Mouse (Mus musculus): ENCODE measurements at regions not wholly inside any gene's neighbourhood (a gene's known extent, or its start where the extent isn't known, plus 50 kb on each side); places are given as distances from the start of the nearest gene placed in this dataset.

DNA sequence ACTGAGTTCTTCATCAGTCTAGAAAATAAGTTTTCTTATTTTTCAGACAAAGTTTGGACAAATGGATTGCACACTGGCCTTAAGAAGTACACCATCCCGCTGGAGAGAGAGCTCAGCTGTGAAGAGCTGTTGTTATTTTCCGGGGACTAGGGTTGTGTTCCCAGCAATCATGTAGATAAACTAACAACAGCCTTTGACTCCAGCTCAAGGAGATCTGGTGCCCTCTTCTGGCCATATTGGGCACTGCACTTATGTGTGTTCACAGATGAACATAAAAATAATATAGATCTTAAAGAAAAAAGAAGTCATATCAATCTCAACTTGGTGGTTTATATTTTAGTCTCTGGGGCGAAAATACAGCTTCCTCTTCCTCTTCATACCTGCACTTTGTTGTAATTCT lies 633.0 kb downstream of the Dok5 start:
- intact Hi-C loops (cut with DNase I) = no loop called here
- DNase-seq = no peak

GRCm38 (mm10) chr2:171363381-171363780 lies 631.8 kb downstream of the Dok5 start:
- DNase-seq = no peak
- intact Hi-C loops (cut with DNase I) = no loop called here

DNA sequence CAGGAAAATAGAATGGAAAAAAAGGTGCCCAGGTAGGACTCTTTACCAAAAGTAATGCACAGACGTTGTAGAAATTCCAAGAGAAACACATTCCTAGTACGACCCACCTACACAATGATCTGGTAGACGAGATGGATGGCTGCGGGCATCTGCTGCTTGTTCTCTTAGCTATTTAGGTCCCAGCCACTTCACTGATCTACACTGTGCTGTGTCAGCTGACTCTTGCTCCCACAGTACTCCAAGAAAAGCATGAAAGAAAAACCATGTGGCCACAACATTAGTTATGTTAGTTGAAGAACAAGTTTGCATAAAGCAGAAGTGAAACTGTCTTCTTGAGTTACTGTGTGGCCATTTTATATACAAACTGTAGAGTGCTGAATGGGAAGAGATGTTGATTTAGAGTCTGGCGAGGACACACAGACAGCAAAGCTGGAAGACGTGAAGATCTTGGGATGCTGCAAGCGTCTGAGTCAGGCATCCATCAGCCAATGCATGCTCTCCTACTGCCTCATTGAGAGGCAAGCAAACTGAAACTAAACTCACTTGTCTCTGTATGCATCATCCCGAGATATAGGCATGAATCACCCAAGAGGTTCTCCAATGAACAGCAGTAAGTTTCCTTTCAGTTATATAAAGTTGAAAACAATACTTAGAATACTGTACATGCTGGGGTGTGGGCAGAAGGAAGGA lies 626.6 kb downstream of the Dok5 start:
- no peak for DNase-seq
- intact Hi-C loops (cut with DNase I) = no loop called here

GRCm38 (mm10) chr2:171348156-171348555 lies 616.5 kb downstream of the Dok5 start:
- DNase-seq = no peak
- intact Hi-C loops (cut with DNase I) = no loop called here

GRCm38 (mm10) chr2:171333816-171334757 lies 602.5 kb downstream of the Dok5 start:
- intact Hi-C loops (cut with DNase I) = no loop called here
- no peak for DNase-seq

- intact Hi-C loops (cut with DNase I) = no loop called here
- DNase-seq = no peak
Observed at GRCm38 (mm10) chr2:171332826-171333225, 601.2 kb downstream of the Dok5 start.

DNA sequence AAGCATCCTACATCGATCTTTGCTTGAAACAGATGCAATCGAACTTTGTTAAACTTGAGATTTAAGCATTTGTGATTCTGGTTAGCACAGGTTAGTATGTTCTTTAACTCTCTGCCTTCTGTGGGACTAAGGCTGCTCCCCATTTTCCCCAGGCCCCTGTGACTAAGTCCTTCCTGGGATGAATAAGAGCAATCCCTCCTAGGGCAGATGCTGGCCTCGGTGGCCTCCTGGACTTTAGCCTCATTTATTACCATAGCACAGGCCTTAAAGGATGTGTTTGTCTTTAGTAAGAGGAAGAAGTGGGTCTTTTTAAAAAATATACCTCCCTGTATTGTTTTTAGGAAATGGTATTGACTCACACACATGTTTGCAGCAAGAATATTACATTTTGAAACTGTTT lies 599.9 kb downstream of the Dok5 start:
- intact Hi-C loops (cut with DNase I) = no loop called here
- no peak for DNase-seq

DNA sequence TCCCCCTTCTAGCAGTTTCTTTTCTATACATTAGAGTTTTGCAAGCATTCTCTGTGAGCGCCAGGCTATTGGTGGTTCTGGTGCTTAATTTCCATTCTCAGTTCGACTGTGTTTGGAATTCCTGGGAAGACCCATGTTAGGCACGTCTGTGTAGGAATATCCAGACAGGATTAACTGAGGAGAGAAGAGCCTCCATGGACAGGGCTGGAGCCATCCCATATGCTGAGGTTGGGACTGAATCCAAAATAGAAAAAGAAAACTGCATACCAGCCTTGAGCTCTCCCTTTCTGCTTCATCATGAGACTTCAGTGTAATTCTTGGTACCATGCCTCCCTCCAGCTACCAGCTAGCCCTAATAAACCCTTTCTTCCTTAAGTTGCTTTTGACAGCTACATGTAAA lies 595.3 kb downstream of the Dok5 start:
- no peak for DNase-seq
- intact Hi-C loops (cut with DNase I) = no loop called here

- intact Hi-C loops (cut with DNase I) = no loop called here
- no peak for DNase-seq
Observed at GRCm38 (mm10) chr2:171308486-171308885, 576.9 kb downstream of the Dok5 start.

GRCm38 (mm10) chr2:171306000-171306399 lies 574.4 kb downstream of the Dok5 start:
- DNase-seq = no peak
- intact Hi-C loops (cut with DNase I) = no loop called here

DNA sequence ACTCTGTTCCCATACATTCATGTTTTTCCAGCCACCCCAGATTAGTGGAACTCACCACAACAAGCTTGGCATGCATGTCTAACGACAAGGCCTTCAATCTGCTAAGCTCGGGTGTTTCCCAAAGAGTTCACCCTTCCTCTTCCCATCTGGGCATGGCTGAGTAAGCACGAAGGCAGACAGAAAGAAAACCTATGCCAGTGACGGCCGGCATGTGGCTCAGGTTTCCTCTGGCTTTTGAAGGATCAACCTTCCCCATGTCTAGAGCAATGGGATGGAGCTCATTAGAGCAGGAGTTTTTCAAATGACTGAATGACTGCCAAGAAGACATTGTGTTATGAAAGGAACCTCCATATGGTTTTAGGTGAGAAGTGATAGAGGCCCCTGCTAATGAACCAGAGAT lies 566.9 kb downstream of the Dok5 start:
- no peak for DNase-seq
- intact Hi-C loops (cut with DNase I) = no loop called here

DNA sequence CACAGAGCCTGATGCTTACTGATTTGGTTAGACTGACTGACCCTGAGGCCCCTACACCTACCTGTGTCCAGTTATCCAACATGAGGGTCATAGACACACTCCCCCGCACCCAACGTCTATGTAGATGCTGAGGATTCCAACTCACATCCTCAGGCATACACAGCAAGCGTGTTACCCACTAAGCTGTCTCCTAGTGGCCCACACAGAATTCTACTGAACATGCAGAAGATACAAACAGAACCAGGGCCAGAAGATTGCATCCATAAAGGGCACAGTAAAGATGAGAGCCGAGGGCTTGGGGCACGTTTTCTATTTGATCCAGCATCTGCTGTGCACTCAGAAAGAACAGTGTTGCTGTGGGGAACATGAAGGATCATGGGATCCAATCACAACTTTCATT lies 564.0 kb downstream of the Dok5 start:
- intact Hi-C loops (cut with DNase I) = no loop called here
- DNase-seq = no peak

DNA sequence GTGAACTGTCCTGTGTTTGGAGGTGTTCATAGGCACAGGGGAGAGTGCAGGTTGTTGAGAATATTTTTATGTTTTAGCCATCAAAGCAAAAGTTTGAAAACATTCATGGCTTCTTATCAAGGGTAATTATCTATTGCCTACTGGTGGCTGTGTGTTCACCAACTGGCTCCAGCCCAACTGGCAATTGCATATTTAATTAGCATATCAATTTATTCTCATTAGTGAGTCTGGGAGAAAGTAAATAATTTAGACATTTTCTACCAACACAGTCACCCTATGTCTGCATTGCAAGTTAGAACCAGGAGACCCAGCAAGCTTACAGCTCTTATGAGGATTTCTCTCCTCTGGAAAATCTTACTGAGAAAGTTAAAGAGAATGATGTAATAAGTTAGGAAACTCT lies 561.0 kb downstream of the Dok5 start:
- no peak for DNase-seq
- intact Hi-C loops (cut with DNase I) = no loop called here

- intact Hi-C loops (cut with DNase I) = no loop called here
- DNase-seq = no peak
Observed at GRCm38 (mm10) chr2:171285719-171286394, 554.2 kb downstream of the Dok5 start.

- intact Hi-C loops (cut with DNase I) = no loop called here
- peak; percentile 12 to 14 for DNase-seq
Observed at GRCm38 (mm10) chr2:171280132-171280531, 548.5 kb downstream of the Dok5 start.

DNA sequence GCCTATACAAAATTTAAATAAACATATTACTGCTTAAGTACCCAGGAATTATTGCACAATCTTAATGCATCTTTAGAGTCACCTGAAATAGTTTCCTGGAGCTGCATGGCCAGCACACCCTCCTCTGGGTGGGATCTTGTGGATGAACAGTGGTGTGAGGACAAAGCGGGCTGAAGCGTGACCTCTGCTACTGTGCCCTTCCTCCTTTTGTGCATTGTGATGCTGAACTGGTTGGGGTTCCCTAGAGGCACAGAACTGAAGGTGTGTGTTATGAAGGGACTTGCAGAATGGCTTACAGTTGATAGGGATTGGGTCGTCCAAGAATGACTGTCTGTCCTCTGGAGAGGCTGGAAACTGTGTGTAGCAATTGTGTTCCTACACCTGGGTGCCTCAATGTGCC lies 547.7 kb downstream of the Dok5 start:
- intact Hi-C loops (cut with DNase I) = no loop called here
- no peak for DNase-seq

GRCm38 (mm10) chr2:171253194-171253593 lies 521.6 kb downstream of the Dok5 start:
- no peak for DNase-seq
- intact Hi-C loops (cut with DNase I) = no loop called here

GRCm38 (mm10) chr2:171245391-171245790 lies 513.8 kb downstream of the Dok5 start:
- no peak for DNase-seq
- intact Hi-C loops (cut with DNase I) = no loop called here

DNA sequence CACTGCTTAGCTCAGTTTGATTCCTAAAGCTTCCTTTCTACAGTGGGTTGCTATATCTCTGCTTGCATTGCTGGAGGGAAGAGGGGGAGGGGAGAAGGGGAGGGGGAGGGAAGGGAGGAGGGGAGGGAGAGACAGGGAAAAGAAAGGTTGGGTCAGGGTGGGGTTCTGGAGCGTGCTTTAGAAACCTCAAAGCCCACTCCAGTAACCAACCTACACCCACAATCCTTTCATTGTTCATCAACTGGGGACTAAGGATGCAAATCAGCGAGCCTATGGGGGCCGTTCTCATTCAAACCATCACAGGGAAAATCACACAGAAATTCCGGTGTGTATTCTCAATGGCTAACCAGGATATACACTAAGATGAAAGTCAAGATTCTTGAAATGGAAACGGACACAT lies 510.7 kb downstream of the Dok5 start:
- intact Hi-C loops (cut with DNase I) = no loop called here
- no peak for DNase-seq

- intact Hi-C loops (cut with DNase I) = no loop called here
- no peak for DNase-seq
Observed at GRCm38 (mm10) chr2:171237276-171237960, 505.8 kb downstream of the Dok5 start.

DNA sequence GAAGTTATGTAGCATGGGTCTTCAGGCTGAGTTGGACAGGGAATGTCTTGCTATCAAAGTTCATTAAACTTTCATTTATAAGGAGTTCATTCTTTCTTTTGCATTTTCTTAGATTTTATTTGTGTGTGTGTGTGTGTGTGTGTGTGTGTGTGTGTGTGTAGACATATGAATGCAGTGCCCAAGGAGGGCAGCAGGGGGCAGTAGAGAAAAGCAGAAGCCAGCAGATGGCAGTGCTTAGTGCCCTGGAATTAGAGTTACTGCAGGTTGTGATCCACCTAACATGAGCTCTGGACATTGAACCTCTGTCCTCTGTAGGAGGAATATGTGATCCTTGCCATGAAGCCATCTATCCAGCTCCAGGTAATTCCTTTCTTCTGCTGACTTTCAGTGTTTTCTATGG lies 501.2 kb downstream of the Dok5 start:
- no peak for DNase-seq
- intact Hi-C loops (cut with DNase I) = no loop called here

Data from heart, postnatal 10 days (tissue).